Mouse (Mus musculus): ENCODE results near the gene Zfr2. TPM values are rescaled to one million over a fixed set of nuclear protein-coding genes. Genes with fewer than 3 reads are reported as not detected.
A peak's percentile ranks its signal among the peaks of the same experiment; 100 is the strongest.

Zfr2 gene
- polyA plus RNA-seq, 1 experiment from 2014 or later = 12.1 TPM

Small RNAs within 50 kb of the gene (microRNA-seq; reads per million reads assigned to microRNA genes)
- 17.4 reads per million, percentile 32 among the genes with 10 or more reads in this experiment for gene Mir3057

Other genes starting within 250 kb of the Zfr2 start
- 8.8 and 9.3 TPM in 2 replicates for gene Gng7, start 218.2 kb upstream of the Zfr2 start, polyA plus RNA-seq (2016; fragmentation: Nextera tagmentation; extraction: Ambion mirVana)
- 11.3 and 13.4 TPM in 2 replicates for gene Diras1, start 207.5 kb upstream of the Zfr2 start, polyA plus RNA-seq (2016; fragmentation: Nextera tagmentation; extraction: Ambion mirVana)
- 33.1 and 34.9 TPM in 2 replicates for gene Slc39a3, start 195.7 kb upstream of the Zfr2 start, polyA plus RNA-seq (2016; fragmentation: Nextera tagmentation; extraction: Ambion mirVana)
- 262 and 271 TPM in 2 replicates for gene Sgta, start 173.0 kb upstream of the Zfr2 start, polyA plus RNA-seq (2016; fragmentation: Nextera tagmentation; extraction: Ambion mirVana)
- gene Thop1, start 163.1 kb upstream of the Zfr2 start, polyA plus RNA-seq (2016; fragmentation: Nextera tagmentation; extraction: Ambion mirVana) = 56.9 and 58.3 TPM in 2 replicates
- gene Creb3l3, start 134.3 kb upstream of the Zfr2 start, polyA plus RNA-seq (2016; fragmentation: Nextera tagmentation; extraction: Ambion mirVana) = 0.22 and 0.28 TPM in 2 replicates
- gene Map2k2, start 127.2 kb upstream of the Zfr2 start, polyA plus RNA-seq (2016; fragmentation: Nextera tagmentation; extraction: Ambion mirVana) = 245 and 248 TPM in 2 replicates
- gene Zbtb7a, start 97.9 kb upstream of the Zfr2 start, polyA plus RNA-seq (2016; fragmentation: Nextera tagmentation; extraction: Ambion mirVana) = 14.6 and 15.9 TPM in 2 replicates
- 58.6 and 64.9 TPM in 2 replicates for gene Pias4, start 65.2 kb upstream of the Zfr2 start, polyA plus RNA-seq (2016; fragmentation: Nextera tagmentation; extraction: Ambion mirVana)
- 531 and 534 TPM in 2 replicates for gene Eef2, start 56.5 kb upstream of the Zfr2 start, polyA plus RNA-seq (2016; fragmentation: Nextera tagmentation; extraction: Ambion mirVana)
- gene Dapk3, start 50.1 kb upstream of the Zfr2 start, polyA plus RNA-seq (2016; fragmentation: Nextera tagmentation; extraction: Ambion mirVana) = 77.3 and 79.6 TPM in 2 replicates
- 0.18 TPM in 1 of 2 replicates, not detected in the other for gene 4930442H23Rik, start 49.3 kb upstream of the Zfr2 start, polyA plus RNA-seq (2016; fragmentation: Nextera tagmentation; extraction: Ambion mirVana)
- not detected in 2 replicates for gene Nmrk2, start 31.1 kb upstream of the Zfr2 start, polyA plus RNA-seq (2016; fragmentation: Nextera tagmentation; extraction: Ambion mirVana)
- gene Atcay, start 2.3 kb upstream of the Zfr2 start, polyA plus RNA-seq (2016; fragmentation: Nextera tagmentation; extraction: Ambion mirVana) = 35.5 and 37.2 TPM in 2 replicates
- gene Matk, start 19.8 kb downstream of the Zfr2 start, polyA plus RNA-seq (2016; fragmentation: Nextera tagmentation; extraction: Ambion mirVana) = 4.3 and 5.0 TPM in 2 replicates
- gene Mrpl54, start 33.8 kb downstream of the Zfr2 start, polyA plus RNA-seq (2016; fragmentation: Nextera tagmentation; extraction: Ambion mirVana) = 168 and 169 TPM in 2 replicates
- 34.8 and 36.1 TPM in 2 replicates for gene Apba3, start 33.8 kb downstream of the Zfr2 start, polyA plus RNA-seq (2016; fragmentation: Nextera tagmentation; extraction: Ambion mirVana)
- gene Tjp3, start 58.4 kb downstream of the Zfr2 start, polyA plus RNA-seq (2016; fragmentation: Nextera tagmentation; extraction: Ambion mirVana) = 6.6 and 7.5 TPM in 2 replicates
- gene Pip5k1c, start 59.8 kb downstream of the Zfr2 start, polyA plus RNA-seq (2016; fragmentation: Nextera tagmentation; extraction: Ambion mirVana) = 89.9 and 92.6 TPM in 2 replicates
- 58.8 and 60.5 TPM in 2 replicates for gene Cactin, start 87.9 kb downstream of the Zfr2 start, polyA plus RNA-seq (2016; fragmentation: Nextera tagmentation; extraction: Ambion mirVana)
- 3.7 and 4.4 TPM in 2 replicates for gene Tbxa2r, start 95.6 kb downstream of the Zfr2 start, polyA plus RNA-seq (2016; fragmentation: Nextera tagmentation; extraction: Ambion mirVana)
- gene Gipc3, start 110.1 kb downstream of the Zfr2 start, polyA plus RNA-seq (2016; fragmentation: Nextera tagmentation; extraction: Ambion mirVana) = not detected in 2 replicates
- 90.8 and 97.9 TPM in 2 replicates for gene Hmg20b, start 117.3 kb downstream of the Zfr2 start, polyA plus RNA-seq (2016; fragmentation: Nextera tagmentation; extraction: Ambion mirVana)
- 12.0 and 13.7 TPM in 2 replicates for gene Mfsd12, start 124.3 kb downstream of the Zfr2 start, polyA plus RNA-seq (2016; fragmentation: Nextera tagmentation; extraction: Ambion mirVana)
- 0.34 and 0.92 TPM in 2 replicates for gene 4930404N11Rik, start 132.7 kb downstream of the Zfr2 start, polyA plus RNA-seq (2016; fragmentation: Nextera tagmentation; extraction: Ambion mirVana)
- 135 and 139 TPM in 2 replicates for gene Fzr1, start 145.4 kb downstream of the Zfr2 start, polyA plus RNA-seq (2016; fragmentation: Nextera tagmentation; extraction: Ambion mirVana)
- 63.5 and 67.2 TPM in 2 replicates for gene Dohh, start 151.3 kb downstream of the Zfr2 start, polyA plus RNA-seq (2016; fragmentation: Nextera tagmentation; extraction: Ambion mirVana)
- gene Gm48551, start 151.3 kb downstream of the Zfr2 start, polyA plus RNA-seq (2016; fragmentation: Nextera tagmentation; extraction: Ambion mirVana) = 4.2 and 5.5 TPM in 2 replicates
- gene Gm48552, start 155.8 kb downstream of the Zfr2 start, polyA plus RNA-seq (2016; fragmentation: Nextera tagmentation; extraction: Ambion mirVana) = 0.50 and 2.3 TPM in 2 replicates
- 2.1 and 2.8 TPM in 2 replicates for gene Smim24, start 159.9 kb downstream of the Zfr2 start, polyA plus RNA-seq (2016; fragmentation: Nextera tagmentation; extraction: Ambion mirVana)
- 14.7 and 19.7 TPM in 2 replicates for gene Nfic, start 222.5 kb downstream of the Zfr2 start, polyA plus RNA-seq (2016; fragmentation: Nextera tagmentation; extraction: Ambion mirVana)
- gene Celf5, start 249.6 kb downstream of the Zfr2 start, polyA plus RNA-seq (2016; fragmentation: Nextera tagmentation; extraction: Ambion mirVana) = 37.1 and 44.4 TPM in 2 replicates